9 mouse cellular contexts compared by ENCODE assay signal in genomic region chr12:77092741-77093140, GRCm38 (mm10).
DNase-seq lines count a peak whose midpoint lies in the region; ATAC-seq and TF ChIP-seq lines count a peak whose summit lies in the region.
"Had no signal": no experiment of that assay in that cellular context is flagged by ENCODE, and none has a peak within 500 bp of the region (broad histone marks: within the 10 kb centered on the region; RNA-seq: fewer than 3 reads in every experiment).

No protein-coding gene starts in this region.

- H3K36me3 ChIP-seq in lung, embryonic 16.5 days (ENCODE audit: control insufficient read depth, insufficient read depth, low read length): no peaks in the 10 kb centered on the region
- H3K36me3 ChIP-seq in stomach, postnatal 0 days (ENCODE audit: control insufficient read depth, insufficient read depth, low read length): no peaks in the 10 kb centered on the region
- H3K36me3 ChIP-seq in intestine, postnatal 0 days (ENCODE audit: control insufficient read depth, insufficient read depth): no peaks in the 10 kb centered on the region

- H3K27ac ChIP-seq in lung, embryonic 16.5 days (ENCODE audit: low read length): peak overlapping the region; percentile 57
- no peak overlapping the region for H3K27ac ChIP-seq in stomach, postnatal 0 days (replicated peaks)
- H3K27ac ChIP-seq in intestine, postnatal 0 days (ENCODE audit: low read depth, low read length): no peak overlapping the region

- ATAC-seq in lung, embryonic 16.5 days (ENCODE audit: low read depth): peak; percentile 87
- ATAC-seq in erythroblast, adult 5-6 weeks (replicated peaks; ENCODE audit: low FRiP score, poor library complexity, severe bottlenecking): no peak
- no peak for ATAC-seq in stomach, postnatal 0 days (ENCODE audit: low FRiP score, low TSS enrichment)
- ATAC-seq in intestine, postnatal 0 days: no peak

- peaks cover 7% of the 10 kb centered on the region for H3K4me1 ChIP-seq in lung, embryonic 16.5 days (replicated peaks; ENCODE audit: control insufficient read depth, insufficient read depth, low read length)
- H3K4me1 ChIP-seq in stomach, postnatal 0 days (replicated peaks; ENCODE audit: control insufficient read depth, insufficient read depth): peaks cover 3% of the 10 kb centered on the region; the same call in 1 of the 2 replicates
- H3K4me1 ChIP-seq in intestine, postnatal 0 days (replicated peaks; ENCODE audit: control insufficient read depth, insufficient read depth, low read length): 0 out of 2 replicates have a peak, but pooled peaks cover 4% of the 10 kb centered on the region

- TF ChIP-seq EP300 in stomach, postnatal 0 days (optimal IDR thresholded peaks at IDR 0.05): no peak

- 23% methylated on average over 3 of the region's 3 CpGs for whole genome bisulfite sequencing in lung, embryonic 16.5 days
- 14% methylated on average over 3 of the region's 3 CpGs for WGBS in stomach, postnatal 0 days
- WGBS in intestine, postnatal 0 days: 47% methylated on average over 3 of the region's 3 CpGs

- TF ChIP-seq CTCF in brain, embryonic 14.5 days (IDR thresholded peaks at IDR 0.05; ENCODE audit: borderline replicate concordance, extremely low read depth, insufficient read depth, insufficient read length): no peak
- no peak for TF ChIP-seq CTCF in stomach, postnatal 0 days (IDR thresholded peaks at IDR 0.05; ENCODE audit: low read depth)
- TF ChIP-seq CTCF in intestine, postnatal 0 days (IDR thresholded peaks at IDR 0.05; ENCODE audit: low read depth): no peak

- no peak overlapping the region for H3K4me3 ChIP-seq in lung, embryonic 16.5 days (ENCODE audit: low read length)
- no peak overlapping the region for H3K4me3 ChIP-seq in stomach, postnatal 0 days (ENCODE audit: low read depth, low read length)
- H3K4me3 ChIP-seq in intestine, postnatal 0 days (ENCODE audit: low read depth, low read length): no peak overlapping the region
- H3K4me3 ChIP-seq: myocyte had no signal

- no peaks in the 10 kb centered on the region for H3K27me3 ChIP-seq in lung, embryonic 16.5 days (ENCODE audit: control insufficient read depth, insufficient read depth, low read depth, low read length)
- no peaks in the 10 kb centered on the region for H3K27me3 ChIP-seq in stomach, postnatal 0 days (ENCODE audit: control insufficient read depth, insufficient read depth, low read length)
- peaks cover 18% of the 10 kb centered on the region for H3K27me3 ChIP-seq in intestine, postnatal 0 days (replicated peaks; ENCODE audit: control insufficient read depth, insufficient read depth, low read length)

- TF ChIP-seq POLR2A in brain, embryonic 14.5 days (IDR thresholded peaks at IDR 0.05; ENCODE audit: borderline replicate concordance, extremely low read depth, insufficient read depth, insufficient read length, poor library complexity, severe bottlenecking): no peak

- intact Hi-C loops in left cerebral cortex, postnatal 36 days (cut with DNase I): no loop called here

- H3K9me3 ChIP-seq in lung, embryonic 16.5 days (ENCODE audit: control insufficient read depth, low read length): no peaks in the 10 kb centered on the region
- no peaks in the 10 kb centered on the region for H3K9me3 ChIP-seq in stomach, postnatal 0 days (ENCODE audit: control insufficient read depth, low read length)
- no peaks in the 10 kb centered on the region for H3K9me3 ChIP-seq in intestine, postnatal 0 days (ENCODE audit: control insufficient read depth)

- H3K4me2 ChIP-seq in lung, embryonic 16.5 days (ENCODE audit: low read depth, low read length): peak overlapping the region; percentile 23; the same call in 1 of the 2 replicates
- no peak overlapping the region for H3K4me2 ChIP-seq in stomach, postnatal 0 days (replicated peaks; ENCODE audit: low read depth)
- no peak overlapping the region for H3K4me2 ChIP-seq in intestine, postnatal 0 days (replicated peaks; ENCODE audit: low read depth)

- no peak overlapping the region for H3K9ac ChIP-seq in lung, embryonic 16.5 days (ENCODE audit: low read length)
- no peak overlapping the region for H3K9ac ChIP-seq in stomach, postnatal 0 days (ENCODE audit: low read length)
- no peak overlapping the region for H3K9ac ChIP-seq in intestine, postnatal 0 days (ENCODE audit: low read depth, low read length)

- DNase-seq in left cerebral cortex, adult 18-20 months (ENCODE audit: low spot score in 2 of 2): peak; percentile 8 to 16
- DNase-seq in left cerebral cortex, postnatal 36 days (ENCODE audit: low spot score in 2 of 2): no peak
- DNase-seq in brain, embryonic 14.5 days (ENCODE audit: low read depth): peak; percentile 75
- peak; percentile 35 to 63 for DNase-seq in kidney, adult 8-10 months
- no peak for DNase-seq in stomach, postnatal 0 days (ENCODE audit: low spot score)

Comparison
In these comparisons a context has a peak if more than half of its experiments do, and no peak if none do; other contexts are left out.
1. DNase-seq: peak in left cerebral cortex, adult 18-20 months (2 of 2), brain, embryonic 14.5 days (single experiment) and kidney, adult 8-10 months (2 of 2); none in left cerebral cortex, postnatal 36 days (0 of 2) and stomach, postnatal 0 days (single experiment).